Mouse (Mus musculus) Patski (cell line): Measurements from ENCODE around the gene D5Ertd579e. TPM values are rescaled to one million over a fixed set of nuclear protein-coding genes. Genes with fewer than 3 reads are reported as not detected.

ENCODE experiments used
- ATAC-seq: fragments of 100-300 bp; one replicate; pipeline ENCODE4 v1.8.0; 2021
- CTCF ChIA-PET: fragments of 350-600 bp; sonication (Branson Sonifier 250); formaldehyde crosslinking; loops from one replicate; lab custom pipeline; 2022; ENCODE audit warnings: inconsistent platforms; lab: Charles Lee
- POLR2A ChIA-PET: fragments of 350-600 bp; sonication (Branson Sonifier 250); formaldehyde crosslinking; loops from one replicate; lab custom pipeline; 2022; ENCODE audit warnings: antibody characterized with exemption, inconsistent platforms; lab: Charles Lee
- DNase-seq: peaks from one replicate; pipeline ENCODE4 v3.0.0-alpha.2; 2011; ENCODE audit warnings: low read depth, low spot score
- H3K27me3 ChIP-seq: fragments of 371-371 bp; one replicate; pipeline ENCODE4 v1.5.1; 2021
- CTCF ChIP-seq: fragments of 100-300 bp; IDR thresholded peaks from one replicate; pipeline ENCODE4 v1.5.1; 2021
- in situ Hi-C: fragments of 300-500 bp; cut with MboI; formaldehyde crosslinking; loops from 3 replicates; pipeline ENCODE4 v1.11.1; 2018; ENCODE audit warnings: low pct_unique_long_range_greater_than_20kb, mixed read lengths
- polyA plus RNA-seq: library from polyadenylated mRNA; unstranded; gene quantifications from one replicate; pipeline ENCODE4 v1.2.3, GENCODE M21; 2021

Gene D5Ertd579e
- polyA plus RNA-seq, 1 experiment from 2014 or later = 71.5 TPM

DNA sequence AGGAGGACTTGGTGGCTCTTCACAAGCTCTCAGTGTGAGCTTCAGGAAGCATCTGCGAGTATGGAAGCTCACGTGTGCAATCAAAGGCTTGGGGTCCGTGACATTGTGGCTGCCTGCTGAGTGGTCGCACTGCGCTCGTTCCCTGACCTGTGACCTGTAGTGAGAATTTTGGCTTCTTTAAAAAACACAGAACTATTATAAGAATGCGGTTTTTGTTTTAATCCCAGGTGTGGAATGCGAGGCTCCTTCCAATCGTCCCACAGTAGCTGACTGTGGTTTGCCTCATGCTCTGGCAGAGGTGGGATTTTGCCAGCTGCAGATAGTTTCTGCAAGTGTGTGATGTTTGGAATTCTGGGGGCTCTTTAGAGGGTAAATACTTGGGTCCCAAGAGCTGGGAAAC is 27.5 kb upstream of the D5Ertd579e start:
- in situ Hi-C loops = no loop called here
- no peak for TF ChIP-seq CTCF
- POLR2A ChIA-PET = interaction anchor here (0.9 to 1.7 kb wide), 3 partner anchors 11 to 27 kb away, joined by 3 to 6 read pairs (median 3); no protein-coding TSS in a partner anchor
- ATAC-seq = no peak
- no peak for DNase-seq
- CTCF ChIA-PET = interaction anchor here (1.5 to 3.8 kb wide), 7 partner anchors 8 to 201 kb away, joined by 3 to 26 read pairs (median 5); no protein-coding TSS in a partner anchor
- H3K27me3 ChIP-seq = no peaks in the 10 kb centered on the region

DNA sequence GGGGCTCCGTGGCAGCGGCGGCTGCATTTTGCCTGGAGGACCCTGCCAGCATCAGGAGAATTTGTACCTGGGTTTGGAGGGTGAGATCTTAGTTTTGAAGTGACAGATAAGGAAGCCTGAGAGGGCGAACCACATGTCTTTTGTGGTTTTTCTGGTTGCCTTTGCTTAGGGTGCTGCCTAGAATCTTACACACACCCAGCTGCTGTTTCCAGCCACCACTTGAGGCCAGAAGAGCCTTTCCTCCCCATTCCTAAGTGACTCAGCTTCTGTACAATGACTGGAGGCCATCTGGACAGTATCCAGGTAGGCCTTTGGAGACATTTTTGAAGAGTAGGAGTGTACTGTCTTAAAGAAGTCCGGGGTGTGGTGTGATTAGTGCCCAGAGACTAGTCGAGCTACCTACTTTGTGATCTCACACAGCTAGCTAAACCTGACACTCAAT is 26.6 kb upstream of the D5Ertd579e start:
- in situ Hi-C loops = no loop called here
- DNase-seq = peak; percentile 97

DNA sequence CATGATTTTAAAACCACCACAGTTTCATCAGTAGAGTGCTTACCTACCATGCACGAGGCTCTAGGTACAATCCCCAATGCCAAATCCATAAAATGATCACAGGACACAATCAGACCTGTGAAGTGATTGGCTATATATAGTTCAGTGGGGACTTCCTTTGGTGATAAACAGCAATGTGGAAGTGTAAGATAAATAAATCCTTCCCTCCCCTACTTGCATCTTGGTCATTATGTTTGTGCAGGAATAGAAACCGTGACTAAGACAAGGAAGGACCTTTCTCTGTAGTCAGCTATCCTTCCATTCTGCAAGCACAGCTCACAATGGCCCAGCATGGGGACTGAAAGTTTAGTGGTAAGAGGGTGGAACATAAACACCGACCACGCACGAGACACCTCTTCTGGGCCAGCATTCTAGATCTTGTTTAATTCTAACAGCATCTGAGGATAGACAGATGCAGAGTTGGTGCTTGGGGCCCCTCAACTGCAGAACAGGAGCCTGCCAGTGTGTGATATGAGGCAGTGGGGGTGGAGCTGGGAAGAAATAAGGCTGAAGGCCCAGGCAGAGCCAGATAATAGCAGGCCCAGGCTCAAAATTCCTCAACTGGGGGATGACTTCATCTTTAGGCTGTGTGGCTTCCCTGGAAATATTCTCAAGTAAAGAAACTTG is 25.0 kb upstream of the D5Ertd579e start:
- in situ Hi-C loops = no loop called here
- no peak for TF ChIP-seq CTCF
- no peaks in the 10 kb centered on the region for H3K27me3 ChIP-seq
- ChIA-PET CTCF (interaction anchor here (1.9 kb wide), 1 partner anchor 29 kb away, joined by 5 read pairs; no protein-coding TSS in a partner anchor), POLR2A (interaction anchor here (0.5 kb wide), 1 partner anchor 313 kb away, joined by 3 read pairs; no protein-coding TSS in a partner anchor)
- ATAC-seq = no peak
- DNase-seq = no peak

More for the DNA sequence above, 26.6 kb upstream of the D5Ertd579e start:
- ATAC-seq = peak; percentile 92
- H3K27me3 ChIP-seq = no peaks in the 10 kb centered on the region
- ChIA-PET POLR2A (interaction anchor here (0.7 to 1.7 kb wide), 3 partner anchors 10 to 57 kb away, joined by 3 to 6 read pairs (median 3); no protein-coding TSS in a partner anchor), CTCF (interaction anchor here (0.9 to 3.8 kb wide), 10 partner anchors 9 to 200 kb away, joined by 3 to 26 read pairs (median 5); no protein-coding TSS in a partner anchor)
- TF ChIP-seq CTCF = no peak

DNA sequence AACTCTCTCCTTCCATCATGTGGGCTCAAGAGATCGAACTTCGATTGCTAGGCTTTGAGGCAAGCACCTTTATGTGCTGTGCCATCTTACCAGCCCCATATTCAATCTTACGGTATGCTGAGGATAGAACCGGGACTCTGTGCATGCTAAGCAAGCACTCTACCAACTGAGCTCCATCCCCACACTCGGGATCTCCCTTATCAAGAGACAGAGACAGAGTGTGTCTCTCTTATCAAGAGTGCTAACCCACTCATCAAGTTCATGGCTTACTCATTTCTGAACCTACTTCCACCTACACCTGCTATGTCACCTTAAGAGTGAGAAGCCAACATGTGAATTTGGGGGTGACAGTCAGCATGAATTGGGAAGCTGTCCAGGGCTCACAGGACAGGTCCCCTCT is 24.4 kb upstream of the D5Ertd579e start:
- ATAC-seq (no peak), DNase-seq (no peak)
- in situ Hi-C loops = no loop called here
- POLR2A ChIA-PET = interaction anchor here (0.6 kb wide), 1 partner anchor 22 kb away, joined by 3 read pairs; no protein-coding TSS in a partner anchor
- H3K27me3 ChIP-seq = no peaks in the 10 kb centered on the region
- CTCF ChIA-PET = no interaction called here
- no peak for TF ChIP-seq CTCF

DNA sequence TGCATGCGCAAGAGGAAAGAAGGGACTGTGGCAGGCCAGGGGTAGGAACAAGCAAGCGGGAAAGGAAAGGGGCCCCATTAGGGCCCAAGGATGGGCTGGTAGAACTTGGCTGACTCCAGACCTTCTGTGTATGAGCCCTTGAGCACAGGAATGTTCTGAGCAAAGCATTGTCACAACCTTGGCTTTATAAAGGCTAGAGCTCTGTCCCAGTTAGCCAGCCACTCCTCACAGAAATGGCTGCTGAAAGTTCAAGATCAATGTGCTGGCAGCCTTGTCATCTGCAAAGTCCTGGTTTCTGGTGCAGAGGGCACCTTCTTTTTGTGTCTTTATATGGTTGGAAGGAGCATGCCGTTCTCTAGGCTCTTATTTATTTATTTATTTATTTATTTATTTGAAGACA is 23.8 kb upstream of the D5Ertd579e start:
- ChIA-PET CTCF (interaction anchor here (0.8 to 1.4 kb wide), 2 partner anchors 12 to 20 kb away, joined by 3 to 8 read pairs; no protein-coding TSS in a partner anchor), POLR2A (interaction anchor here (0.6 kb wide), 1 partner anchor 21 kb away, joined by 3 read pairs; no protein-coding TSS in a partner anchor)
- in situ Hi-C loops = no loop called here
- TF ChIP-seq CTCF = no peak
- ATAC-seq (no peak), DNase-seq (no peak)
- H3K27me3 ChIP-seq = no peaks in the 10 kb centered on the region

DNA sequence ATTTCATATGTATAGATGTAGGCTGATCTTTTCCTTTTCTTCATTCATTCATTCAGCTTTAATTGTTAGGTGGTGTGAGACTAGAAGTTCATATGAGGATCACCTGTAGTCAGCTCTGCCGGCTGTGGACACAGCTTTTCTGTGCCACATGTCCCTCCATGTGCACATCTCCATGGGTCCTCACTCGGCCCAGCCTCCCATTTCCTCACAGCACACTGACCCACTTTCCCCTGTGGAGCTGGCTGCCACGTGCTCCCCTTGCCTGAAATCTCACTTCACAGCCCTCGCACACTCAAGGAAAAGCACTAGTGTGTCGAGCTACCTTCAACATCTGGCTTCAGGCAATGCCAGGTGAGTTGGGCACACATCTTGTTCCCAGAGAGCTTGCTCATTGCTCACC is 23.3 kb upstream of the D5Ertd579e start:
- POLR2A ChIA-PET = no interaction called here
- TF ChIP-seq CTCF = no peak
- no peaks in the 10 kb centered on the region for H3K27me3 ChIP-seq
- ATAC-seq (no peak), DNase-seq (no peak)
- in situ Hi-C loops = no loop called here
- CTCF ChIA-PET = interaction anchor here (0.8 to 1.4 kb wide), 2 partner anchors 12 to 21 kb away, joined by 3 to 8 read pairs; no protein-coding TSS in a partner anchor

DNA sequence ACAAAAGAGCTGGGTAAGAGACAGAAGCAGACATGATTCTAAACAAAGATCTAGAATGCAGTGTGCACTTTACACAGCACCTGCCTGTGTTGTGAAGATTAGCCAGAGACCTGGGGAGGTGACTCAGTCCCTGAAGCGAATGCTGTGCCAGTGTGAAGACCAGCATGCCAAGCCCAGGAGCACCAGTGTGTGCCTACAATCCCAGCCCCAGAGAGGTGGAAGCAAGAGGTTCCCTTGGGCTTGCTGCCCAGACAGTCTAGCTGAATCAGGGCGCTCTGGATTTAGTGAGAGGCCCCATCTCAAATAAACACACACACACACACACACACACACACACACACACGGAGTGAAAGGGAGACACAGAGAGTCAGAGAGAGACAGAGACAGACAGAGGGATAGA is 22.1 kb upstream of the D5Ertd579e start:
- TF ChIP-seq CTCF = no peak
- no peak for ATAC-seq
- CTCF ChIA-PET = interaction anchor here (0.7 to 1.2 kb wide), 2 partner anchors 22 to 95 kb away, joined by 3 to 4 read pairs; no protein-coding TSS in a partner anchor
- POLR2A ChIA-PET = no interaction called here
- no peak for DNase-seq
- H3K27me3 ChIP-seq = no peaks in the 10 kb centered on the region
- in situ Hi-C loops = no loop called here

DNA sequence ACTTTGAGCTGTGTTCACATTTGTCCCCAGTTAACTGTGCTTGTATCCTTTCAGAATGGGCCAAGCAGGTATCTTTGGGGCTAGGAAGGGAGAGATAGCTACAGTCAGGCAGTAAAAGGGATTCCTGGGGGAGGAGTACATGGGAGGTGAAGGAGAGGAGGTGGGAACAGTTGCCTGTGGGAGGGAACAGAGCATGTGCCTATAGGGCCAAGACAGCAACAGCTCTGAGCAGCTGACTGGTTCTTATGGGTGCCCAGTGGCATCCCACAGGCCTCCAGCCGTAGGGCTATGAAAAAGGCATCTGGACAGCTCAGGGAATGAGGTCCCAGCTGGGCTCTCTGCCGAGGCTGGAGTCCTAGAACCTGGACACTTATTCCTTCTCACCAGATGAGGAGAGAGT is 21.0 kb upstream of the D5Ertd579e start:
- no peak for ATAC-seq

DNA sequence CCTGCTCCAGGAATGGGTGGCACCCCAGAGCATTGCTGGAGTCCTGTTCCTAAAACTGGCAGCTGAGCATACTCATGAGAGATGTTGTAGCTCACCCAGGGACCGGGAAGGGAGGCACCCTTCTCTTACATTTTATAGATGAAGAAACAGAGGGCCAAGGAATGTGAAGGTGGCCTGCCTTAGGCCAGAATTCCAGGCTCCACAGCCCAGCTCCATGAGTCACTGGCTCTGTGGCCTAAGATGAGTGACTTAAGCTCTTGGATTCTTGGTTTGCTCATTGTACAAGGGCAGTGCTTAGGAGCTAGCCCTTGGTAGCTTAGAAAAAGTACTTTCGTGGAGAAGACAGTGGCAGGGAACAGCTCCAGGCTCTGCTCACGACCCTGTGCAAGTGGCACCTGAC is 19.0 kb upstream of the D5Ertd579e start:
- ChIA-PET CTCF (interaction anchor here (0.8 to 6.8 kb wide), 8 partner anchors 8 to 46 kb away, joined by 3 to 52 read pairs (median 4); no protein-coding TSS in a partner anchor), POLR2A (interaction anchor here (1.2 to 1.8 kb wide), 2 partner anchors 16 to 21 kb away, joined by 3 to 5 read pairs; no protein-coding TSS in a partner anchor)
- in situ Hi-C loops = no loop called here
- ATAC-seq (peak; percentile 70), DNase-seq (peak; percentile 86)
- no peaks in the 10 kb centered on the region for H3K27me3 ChIP-seq
- TF ChIP-seq CTCF = no peak

More for the DNA sequence above, 21.0 kb upstream of the D5Ertd579e start:
- ChIA-PET POLR2A (interaction anchor here (1.1 kb wide), 1 partner anchor 22 kb away, joined by 5 read pairs; the partner anchor contains the start of gene D5Ertd579e), CTCF (interaction anchor here (1.1 to 6.8 kb wide), 5 partner anchors 22 to 114 kb away, joined by 3 to 52 read pairs (median 4); no protein-coding TSS in a partner anchor)
- in situ Hi-C loops = no loop called here
- H3K27me3 ChIP-seq = no peaks in the 10 kb centered on the region
- TF ChIP-seq CTCF = no peak
- DNase-seq = no peak

DNA sequence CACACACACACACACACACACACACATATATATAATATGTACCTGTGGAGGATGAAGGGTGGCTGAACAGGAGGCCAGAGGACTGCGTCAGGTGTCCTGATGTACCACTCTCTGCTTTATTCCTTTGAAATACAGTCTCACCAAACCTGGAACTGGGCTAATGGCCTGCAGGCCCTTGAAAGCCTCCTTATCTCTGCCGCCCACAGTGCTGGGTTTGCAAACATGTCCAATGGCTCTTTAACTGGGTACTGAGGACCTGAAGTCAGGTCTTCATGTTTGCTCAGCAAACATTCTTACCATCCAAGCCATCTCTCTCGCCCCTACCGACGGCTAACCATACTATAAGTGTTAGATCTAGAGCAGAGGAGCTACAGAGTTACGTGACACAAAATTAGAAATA is 17.9 kb upstream of the D5Ertd579e start:
- in situ Hi-C loops = no loop called here
- CTCF ChIA-PET = interaction anchor here (1.3 to 6.8 kb wide), 5 partner anchors 10 to 25 kb away, joined by 4 to 52 read pairs (median 5); partner anchors contain the start of gene D5Ertd579e
- ATAC-seq = no peak

More for the DNA sequence above, 17.9 kb upstream of the D5Ertd579e start:
- no peak for TF ChIP-seq CTCF
- H3K27me3 ChIP-seq = no peaks in the 10 kb centered on the region
- POLR2A ChIA-PET = interaction anchor here (1.8 kb wide), 1 partner anchor 18 kb away, joined by 7 read pairs; the partner anchor contains the start of gene D5Ertd579e
- DNase-seq = no peak
